In genomic region chr8:123318467-123318911, GRCm38 (mm10) we compare ENCODE assay signal across 8 mouse cellular contexts. TPM values are rescaled to one million over a fixed set of nuclear protein-coding genes. Genes with fewer than 3 reads are reported as not detected.
A peak's percentile ranks its signal among the peaks of the same experiment; 100 is the strongest.
DNase-seq lines count a peak whose midpoint lies in the region; ATAC-seq lines count a peak whose summit lies in the region.

TSS of gene Fanca (minus strand) at chr8:123318576.

- H3K4me3 ChIP-seq in hindbrain, embryonic 14.5 days (replicated peaks; ENCODE audit: low read length), result peak within 1 kb of the TSS; percentile 47

- H3K4me1 ChIP-seq in hindbrain, embryonic 14.5 days (replicated peaks; ENCODE audit: control insufficient read depth, insufficient read depth, low read length), result peaks cover 10% of the 10 kb centered on the region; the same call in 1 of the 2 replicates

- peak; percentile 97 for DNase-seq in R1 (ENCODE audit: low read depth, low spot score)
- peak; percentile 94 to 97 for DNase-seq in cerebellum, postnatal 25 days
- DNase-seq in frontal cortex, postnatal 25 days (ENCODE audit: low spot score in 2 of 2), result peak; percentile 74 to 83
- peak; percentile 89 for DNase-seq in hindbrain, embryonic 14.5 days (ENCODE audit: low spot score)
- DNase-seq in layer of hippocampus, postnatal 36 days, result peak; percentile 85
- DNase-seq in lung, postnatal 36 days, result peak; percentile 98
- peak; percentile 96 for DNase-seq in retina, postnatal 1 day
- peak; percentile 84 to 88 for DNase-seq in urinary bladder, adult 18-20 months (ENCODE audit: low spot score in 2 of 2)

- peak within 1 kb of the TSS; percentile 84 for H3K4me2 ChIP-seq in hindbrain, embryonic 14.5 days (replicated peaks)

- peak; percentile 98 for ATAC-seq in hindbrain, embryonic 14.5 days (ENCODE audit: low FRiP score)

- H3K27ac ChIP-seq in hindbrain, embryonic 14.5 days, result no peak within 1 kb of the TSS

- H3K9me3 ChIP-seq in hindbrain, embryonic 14.5 days (ENCODE audit: control insufficient read depth, low read length), result no peaks in the 10 kb centered on the region

- WGBS in hindbrain, embryonic 14.5 days, result under 1% methylated on average over 24 of the region's 24 CpGs

- no peaks in the 10 kb centered on the region for H3K36me3 ChIP-seq in hindbrain, embryonic 14.5 days (replicated peaks; ENCODE audit: control insufficient read depth, insufficient read depth)

- no peaks in the 10 kb centered on the region for H3K27me3 ChIP-seq in hindbrain, embryonic 14.5 days (ENCODE audit: control insufficient read depth, insufficient read depth, low read length)

- H3K9ac ChIP-seq in hindbrain, embryonic 14.5 days, result peak within 1 kb of the TSS; percentile 56

RNA-seq across cellular contexts. Expression of gene Fanca, which starts in this region (rescaled TPM):
- polyA plus RNA-seq in hindbrain, embryonic 14.5 days (2014; fragmentation: Nextera tagmentation; extraction: Ambion mirVana), result 7.4 and 8.3 TPM in 2 replicates
- 1 to 10 TPM; 3.6 to 4.0 TPM for total RNA-seq in layer of hippocampus, postnatal 36 days (2021)
